Mouse (Mus musculus) heart, embryonic 15.5 days (tissue): ENCODE data around the gene Tnnt1. TPM values are rescaled to one million over a fixed set of nuclear protein-coding genes. Genes with fewer than 3 reads are reported as not detected.
A peak's percentile ranks its signal among the peaks of the same experiment; 100 is the strongest.

ENCODE experiments used
- ATAC-seq: fragments of 200-750 bp; cut with Nextera tagmentation; replicated peaks from 2 replicates; pipeline ENCODE4 v1.8.0; 2017; ENCODE audit warnings: low read depth, moderate TSS enrichment; ENCODE audit not compliant: insufficient number of reproducible peaks, insufficient read depth, low FRiP score
- H3K27ac ChIP-seq: fragments of 300-500 bp; sonication (generic); 2 replicates; pipeline ENCODE4 v1.5.1; 2015; ENCODE audit warnings: mild to moderate bottlenecking, inconsistent platforms
- H3K27me3 ChIP-seq: fragments of 300-500 bp; sonication (generic); 2 replicates; pipeline ENCODE4 v1.6.1; 2015; ENCODE audit warnings: inconsistent platforms
- H3K36me3 ChIP-seq: fragments of 300-500 bp; sonication (generic); 2 replicates; pipeline ENCODE4 v1.6.1; 2015; ENCODE audit warnings: mild to moderate bottlenecking, inconsistent platforms
- H3K4me1 ChIP-seq: fragments of 300-500 bp; sonication (generic); replicated peaks from 2 replicates; pipeline ENCODE4 v1.6.1; 2015; ENCODE audit warnings: inconsistent platforms
- H3K4me2 ChIP-seq: fragments of 300-500 bp; sonication (generic); 2 replicates; pipeline ENCODE4 v1.6.1; 2015; ENCODE audit warnings: inconsistent platforms, mild to moderate bottlenecking, moderate library complexity
- H3K4me3 ChIP-seq: fragments of 300-500 bp; sonication (generic); 2 replicates; pipeline ENCODE4 v1.5.1; 2015; ENCODE audit warnings: mild to moderate bottlenecking, inconsistent platforms
- H3K9ac ChIP-seq: fragments of 300-500 bp; sonication (generic); 2 replicates; pipeline ENCODE4 v1.6.1; 2015; ENCODE audit warnings: mild to moderate bottlenecking, inconsistent platforms
- H3K9me3 ChIP-seq: fragments of 300-500 bp; sonication (generic); replicated peaks from 2 replicates; pipeline ENCODE4 v1.6.1; 2016; ENCODE audit warnings: inconsistent platforms
- WGBS: fragments of 180-500 bp; shearing (Covaris S2); methylation state at CpG from one replicate; pipeline ENCODE4 v1.1.7; 2015; ENCODE audit warnings: mixed read lengths; 5-methylcytosine and 5-hydroxymethylcytosine counted together
- polyA plus RNA-seq: library from polyadenylated mRNA; unstranded; fragments of >200 nt; fragmentation: Nextera tagmentation; extraction: Ambion mirVana; gene quantifications from 2 replicates; pipeline ENCODE4 v1.2.1, GENCODE M21; 2015

The Tnnt1 gene
- polyA plus RNA-seq, result 255 and 278 TPM in 2 replicates

- 4% methylated on average over 4 of the region's 4 CpGs for WGBS
- H3K9me3 ChIP-seq, result no peaks in the 10 kb centered on the region
- peaks cover 9% of the 10 kb centered on the region; the same call in 1 of the 2 replicates for H3K36me3 ChIP-seq
- H3K4me1 ChIP-seq, result peaks cover 67% of the 10 kb centered on the region
- H3K27ac ChIP-seq, result peak within 1 kb of the TSS; percentile 88
- peak within 1 kb of the TSS; percentile 24; the same call in 1 of the 2 replicates for H3K4me2 ChIP-seq
- no peaks in the 10 kb centered on the region for H3K27me3 ChIP-seq
- H3K9ac ChIP-seq, result peak within 1 kb of the TSS; percentile 30; the same call in 1 of the 2 replicates
- H3K4me3 ChIP-seq, result 0 out of 2 replicates have a peak within 1 kb of the TSS, but pooled peaks have one; percentile 1
- peak; percentile 66 for ATAC-seq
Observed at GRCm38 (mm10) chr7:4516332-4517050, at the start of gene Tnnt1. Gene Tnnt1, minus strand, starts transcription at chr7:4516382.

DNA sequence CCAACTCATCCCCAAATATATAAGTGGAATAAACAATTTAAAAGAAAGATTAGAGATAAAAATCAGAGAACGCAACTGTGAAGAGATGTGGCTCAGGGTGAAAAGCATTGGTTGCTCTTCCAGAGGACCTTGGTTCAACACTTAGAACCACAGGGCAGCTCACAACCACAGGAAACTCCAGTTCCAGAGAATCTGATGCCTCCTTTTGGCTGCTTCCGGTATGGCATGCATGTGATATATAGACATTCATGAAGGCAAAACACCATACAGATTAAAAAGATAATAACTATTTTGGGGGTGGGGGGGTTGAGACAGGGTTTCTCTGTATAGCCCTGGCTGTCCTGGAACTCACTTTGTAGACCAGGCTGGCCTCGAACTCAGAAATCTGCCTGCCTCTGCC is 46.5 kb upstream of the Tnnt1 start:
- H3K27me3 ChIP-seq, result no peaks in the 10 kb centered on the region
- 84% methylated on average over 3 of the region's 3 CpGs for WGBS

DNA sequence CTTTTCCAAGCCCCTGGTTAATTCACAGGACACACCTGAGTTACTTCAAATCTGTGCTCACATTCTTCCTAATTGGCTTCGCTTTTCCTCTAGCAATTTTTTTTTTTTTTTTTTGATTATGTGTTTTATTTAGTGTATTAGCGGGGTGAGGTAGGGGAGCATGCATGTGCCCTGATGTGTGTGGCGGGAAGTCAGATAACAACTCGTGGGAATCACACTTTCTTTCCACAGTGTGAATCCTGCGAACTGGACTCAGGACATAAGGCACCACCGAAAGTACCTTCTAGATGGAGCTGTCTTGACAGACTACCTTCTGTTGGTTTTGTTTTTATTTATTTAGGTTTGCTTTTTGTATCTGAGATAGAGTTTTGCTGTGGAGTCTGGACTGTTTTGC is 41.0 kb upstream of the Tnnt1 start:
- H3K9me3 ChIP-seq, result no peaks in the 10 kb centered on the region
- WGBS, result 64% methylated on average over 6 of the region's 6 CpGs
- H3K9ac ChIP-seq, result no peak overlapping the region
- H3K27ac ChIP-seq, result no peak overlapping the region
- H3K36me3 ChIP-seq, result no peaks in the 10 kb centered on the region
- no peaks in the 10 kb centered on the region for H3K4me1 ChIP-seq
- no peak overlapping the region for H3K4me3 ChIP-seq
- H3K4me2 ChIP-seq, result no peak overlapping the region
- no peak for ATAC-seq
- peaks cover 12% of the 10 kb centered on the region for H3K27me3 ChIP-seq

More for the DNA sequence above, 46.5 kb upstream of the Tnnt1 start:
- Histone ChIP-seq H3K9me3 (no peaks in the 10 kb centered on the region), H3K4me3 (no peak overlapping the region), H3K36me3 (no peaks in the 10 kb centered on the region), H3K9ac (no peak overlapping the region), H3K27ac (no peak overlapping the region), H3K4me1 (no peaks in the 10 kb centered on the region), H3K4me2 (no peak overlapping the region)
- ATAC-seq, result no peak

DNA sequence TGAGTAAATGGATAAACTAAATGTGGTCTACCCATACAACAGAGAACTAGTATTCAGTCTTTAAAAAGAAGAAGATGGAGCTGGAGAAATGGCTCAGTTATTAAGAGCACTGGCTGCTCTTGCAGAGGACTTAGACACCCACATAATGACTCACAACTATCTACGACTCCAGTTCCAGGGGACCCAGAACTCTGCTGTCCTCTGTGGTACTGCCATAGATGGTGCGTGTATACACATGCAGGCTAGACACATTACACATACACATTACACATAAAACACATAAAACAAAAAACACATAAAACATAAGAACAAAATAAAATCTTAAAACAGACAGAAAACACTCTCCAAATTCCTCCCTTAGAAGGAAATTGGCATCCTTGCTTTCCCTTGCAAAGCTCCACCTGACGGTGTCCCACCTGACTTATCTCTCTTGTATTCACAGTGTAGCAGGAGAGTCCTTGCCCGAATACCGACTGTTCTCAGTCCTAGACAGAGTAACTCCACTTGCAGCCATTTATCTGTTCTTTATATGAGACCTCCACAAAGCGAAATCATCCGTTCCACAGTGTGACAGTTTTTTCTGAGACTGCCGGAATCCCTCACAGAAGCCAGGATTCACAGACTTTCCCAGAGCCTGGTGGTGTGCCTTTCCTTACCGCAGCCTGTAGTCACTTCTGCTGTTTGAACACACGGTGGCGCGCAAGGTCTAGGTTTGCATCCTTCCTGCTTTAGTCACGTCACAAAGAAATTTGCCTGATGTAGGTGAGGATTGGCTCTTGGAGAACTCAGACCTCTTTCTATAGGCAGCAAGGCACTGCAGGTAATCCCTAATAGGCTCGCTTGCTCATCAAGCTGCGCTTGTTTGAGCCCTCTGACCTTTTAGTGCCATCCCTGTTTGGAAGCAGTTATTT is 40.3 kb upstream of the Tnnt1 start:
- Histone ChIP-seq H3K27me3 (peaks cover 12% of the 10 kb centered on the region), H3K4me3 (no peak overlapping the region), H3K4me1 (no peaks in the 10 kb centered on the region), H3K4me2 (no peak overlapping the region), H3K9me3 (no peaks in the 10 kb centered on the region), H3K27ac (no peak overlapping the region), H3K9ac (no peak overlapping the region), H3K36me3 (no peaks in the 10 kb centered on the region)
- peak; percentile 60 for ATAC-seq
- 20% methylated on average over 15 of the region's 15 CpGs for WGBS

GRCm38 (mm10) chr7:4547221-4547641 is 31.0 kb upstream of the Tnnt1 start, which contains the start of gene Syt5:
Gene Syt5, minus strand, starts transcription at chr7:4547541.
- H3K4me1 ChIP-seq, result peaks cover 12% of the 10 kb centered on the region
- H3K4me2 ChIP-seq, result peak within 1 kb of the TSS; percentile 64
- ATAC-seq, result no peak
- no peak within 1 kb of the TSS for H3K27ac ChIP-seq
- H3K9me3 ChIP-seq, result no peaks in the 10 kb centered on the region
- H3K27me3 ChIP-seq, result peaks cover 26% of the 10 kb centered on the region
- no peak within 1 kb of the TSS for H3K9ac ChIP-seq
- H3K4me3 ChIP-seq, result peak within 1 kb of the TSS; percentile 30
- no peaks in the 10 kb centered on the region for H3K36me3 ChIP-seq
- 10% methylated on average over 33 of the region's 33 CpGs for WGBS

DNA sequence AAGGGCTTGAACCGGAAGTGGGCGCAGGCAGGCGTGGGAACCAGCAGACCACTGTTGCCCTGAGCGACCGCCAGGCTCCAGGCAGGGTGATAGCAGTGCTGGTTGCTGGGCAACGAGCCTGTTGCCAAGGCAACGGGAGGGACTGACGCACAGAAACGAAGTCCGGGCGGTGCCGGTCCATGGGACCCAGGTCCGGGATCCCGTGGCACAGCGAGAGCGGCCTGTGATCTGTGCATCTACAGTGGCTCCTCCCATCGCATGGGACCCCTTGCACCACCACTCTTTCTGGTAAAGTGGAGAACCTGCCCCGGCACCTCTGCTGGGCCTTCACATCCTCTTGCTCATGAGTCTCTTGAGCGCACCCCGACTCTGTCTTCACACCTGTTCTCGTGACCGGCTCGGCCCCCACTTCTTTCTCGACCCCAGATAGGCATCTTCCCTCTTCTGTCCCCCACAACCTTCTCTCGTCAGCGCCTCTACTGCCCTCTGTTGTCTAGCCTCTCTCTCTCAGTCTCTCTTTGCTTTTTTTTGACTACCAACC is 30.5 kb upstream of the Tnnt1 start:
- peak overlapping the region; percentile 30 for H3K4me3 ChIP-seq
- H3K4me2 ChIP-seq, result peak overlapping the region; percentile 64
- 3% methylated on average over 26 of the region's 26 CpGs for WGBS
- H3K9ac ChIP-seq, result no peak overlapping the region
- peak; percentile 71 for ATAC-seq
- H3K27me3 ChIP-seq, result peaks cover 26% of the 10 kb centered on the region
- H3K4me1 ChIP-seq, result peaks cover 12% of the 10 kb centered on the region
- H3K9me3 ChIP-seq, result no peaks in the 10 kb centered on the region
- no peaks in the 10 kb centered on the region for H3K36me3 ChIP-seq
- no peak overlapping the region for H3K27ac ChIP-seq

GRCm38 (mm10) chr7:4546050-4546449 is 29.9 kb upstream of the Tnnt1 start:
- no peak overlapping the region for H3K27ac ChIP-seq
- no peaks in the 10 kb centered on the region for H3K36me3 ChIP-seq
- peaks cover 12% of the 10 kb centered on the region for H3K4me1 ChIP-seq
- peak overlapping the region; percentile 30 for H3K4me3 ChIP-seq
- ATAC-seq, result no peak
- no peak overlapping the region for H3K9ac ChIP-seq
- H3K9me3 ChIP-seq, result no peaks in the 10 kb centered on the region
- H3K27me3 ChIP-seq, result peaks cover 26% of the 10 kb centered on the region
- peak overlapping the region; percentile 64 for H3K4me2 ChIP-seq
- WGBS, result 69% methylated on average over 15 of the region's 15 CpGs

DNA sequence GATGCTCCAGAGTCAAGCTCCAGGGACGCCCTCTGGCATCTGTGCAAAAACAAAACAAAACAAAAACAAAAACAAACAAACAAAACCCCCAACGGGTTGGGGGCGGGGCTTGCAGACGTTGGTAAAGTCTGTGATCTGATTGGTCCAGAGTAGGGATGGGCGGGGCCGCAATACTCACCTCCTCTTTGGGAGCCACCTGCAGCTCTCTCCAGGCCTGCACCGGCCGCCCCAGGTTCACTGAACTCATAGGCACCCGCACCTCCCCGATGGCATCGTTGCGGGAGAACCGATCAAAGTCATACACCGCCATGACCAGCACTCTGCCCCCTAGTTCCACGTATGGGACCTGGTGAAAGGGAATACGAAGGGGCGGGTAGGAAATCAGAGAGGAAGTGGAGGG is 25.8 kb upstream of the Tnnt1 start:
- Histone ChIP-seq H3K27ac (no peak overlapping the region), H3K4me1 (peaks cover 7% of the 10 kb centered on the region), H3K27me3 (peaks cover 20% of the 10 kb centered on the region), H3K9me3 (no peaks in the 10 kb centered on the region), H3K4me2 (no peak overlapping the region), H3K9ac (no peak overlapping the region), H3K4me3 (no peak overlapping the region), H3K36me3 (no peaks in the 10 kb centered on the region)
- ATAC-seq, result no peak
- WGBS, result 31% methylated on average over 17 of the region's 17 CpGs

DNA sequence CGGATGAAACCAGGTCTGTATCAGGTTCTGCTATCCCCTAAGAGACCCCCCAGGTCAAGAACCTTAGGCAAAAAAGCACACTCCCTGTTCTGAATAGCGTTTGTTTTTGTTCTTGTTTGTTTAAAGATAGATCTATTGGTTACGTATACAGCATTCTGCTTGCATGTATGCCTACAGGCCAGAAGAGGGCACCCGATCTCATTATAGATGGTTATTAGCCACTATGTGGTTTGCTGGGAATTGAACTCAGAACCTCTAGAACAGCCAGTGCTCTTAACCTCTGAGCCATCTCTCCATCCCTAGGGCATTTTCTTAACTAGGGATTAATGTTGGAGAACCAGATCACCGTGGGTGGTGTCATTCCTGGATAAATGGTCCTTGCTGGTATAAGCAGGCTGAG is 25.2 kb upstream of the Tnnt1 start:
- H3K4me2 ChIP-seq, result no peak overlapping the region
- no peaks in the 10 kb centered on the region for H3K9me3 ChIP-seq
- H3K27me3 ChIP-seq, result peaks cover 13% of the 10 kb centered on the region; the same call in 1 of the 2 replicates
- WGBS, result 62% methylated on average over 5 of the region's 5 CpGs
- ATAC-seq, result no peak
- H3K9ac ChIP-seq, result no peak overlapping the region
- H3K27ac ChIP-seq, result no peak overlapping the region
- no peaks in the 10 kb centered on the region for H3K36me3 ChIP-seq
- peaks cover under 1% of the 10 kb centered on the region for H3K4me1 ChIP-seq
- no peak overlapping the region for H3K4me3 ChIP-seq

GRCm38 (mm10) chr7:4539019-4539418 is 22.8 kb upstream of the Tnnt1 start:
- Histone ChIP-seq H3K4me3 (no peak overlapping the region), H3K4me1 (no peaks in the 10 kb centered on the region), H3K9me3 (no peaks in the 10 kb centered on the region), H3K36me3 (no peaks in the 10 kb centered on the region), H3K27ac (no peak overlapping the region), H3K27me3 (peaks cover 15% of the 10 kb centered on the region; the same call in 1 of the 2 replicates), H3K4me2 (no peak overlapping the region), H3K9ac (no peak overlapping the region)
- no peak for ATAC-seq
- WGBS, result 66% methylated on average over 2 of the region's 2 CpGs

- H3K4me3 ChIP-seq, result no peak overlapping the region
- no peak overlapping the region for H3K9ac ChIP-seq
- no peaks in the 10 kb centered on the region for H3K9me3 ChIP-seq
- 46% methylated on average over 4 of the region's 4 CpGs for WGBS
- ATAC-seq, result no peak
- peaks cover 2% of the 10 kb centered on the region; the same call in 1 of the 2 replicates for H3K4me1 ChIP-seq
- peaks cover 15% of the 10 kb centered on the region; the same call in 1 of the 2 replicates for H3K27me3 ChIP-seq
- H3K27ac ChIP-seq, result no peak overlapping the region
- H3K4me2 ChIP-seq, result no peak overlapping the region
- no peaks in the 10 kb centered on the region for H3K36me3 ChIP-seq
Observed at GRCm38 (mm10) chr7:4537181-4537580, 21.0 kb upstream of the Tnnt1 start.
